Mouse (Mus musculus) limb, embryonic 13.5 days (tissue): Measurements from ENCODE around the gene Bean1. TPM values are rescaled to one million over a fixed set of nuclear protein-coding genes. Genes with fewer than 3 reads are reported as not detected.
"Not testable (repeated sequence)": the region's sequence is repeated elsewhere in the genome, so short reads cannot be mapped to it uniquely, and the experiment has no call there.

Experiments used
- ATAC-seq: fragments of 200-750 bp; cut with Nextera tagmentation; 2 replicates; pipeline ENCODE4 v1.8.0; 2017; ENCODE audit warnings: low read depth, moderate number of reproducible peaks, moderate TSS enrichment; ENCODE audit not compliant: low FRiP score
- H3K27ac ChIP-seq: fragments of 300-500 bp; sonication (generic); 2 replicates; pipeline ENCODE4 v1.5.1; 2015; ENCODE audit warnings: inconsistent platforms, mild to moderate bottlenecking, moderate library complexity
- H3K27me3 ChIP-seq: fragments of 300-500 bp; sonication (generic); 2 replicates; pipeline ENCODE4 v1.6.1; 2015; ENCODE audit warnings: mild to moderate bottlenecking, inconsistent platforms
- H3K36me3 ChIP-seq: fragments of 300-500 bp; sonication (generic); 2 replicates; pipeline ENCODE4 v1.6.1; 2015; ENCODE audit warnings: inconsistent platforms, mild to moderate bottlenecking, moderate library complexity
- H3K4me1 ChIP-seq: fragments of 300-500 bp; sonication (generic); 2 replicates; pipeline ENCODE4 v1.6.1; 2015; ENCODE audit warnings: inconsistent platforms
- H3K4me2 ChIP-seq: fragments of 300-500 bp; sonication (generic); replicated peaks from 2 replicates; pipeline ENCODE4 v1.6.1; 2015; ENCODE audit warnings: inconsistent platforms, mild to moderate bottlenecking, moderate library complexity
- H3K4me3 ChIP-seq: fragments of 300-500 bp; sonication (generic); 2 replicates; pipeline ENCODE4 v1.5.1; 2015; ENCODE audit warnings: moderate library complexity, mild to moderate bottlenecking, inconsistent platforms
- H3K9ac ChIP-seq: fragments of 300-500 bp; sonication (generic); 2 replicates; pipeline ENCODE4 v1.6.1; 2015; ENCODE audit warnings: mild to moderate bottlenecking, inconsistent platforms
- H3K9me3 ChIP-seq: fragments of 300-500 bp; sonication (generic); 2 replicates; pipeline ENCODE4 v1.6.1; 2016; ENCODE audit warnings: inconsistent platforms
- WGBS: fragments of 180-500 bp; shearing (Covaris S2); methylation state at CpG from one replicate; pipeline ENCODE4 v1.1.7; 2015; 5-methylcytosine and 5-hydroxymethylcytosine counted together
- polyA plus RNA-seq: library from polyadenylated mRNA; unstranded; fragments of >200 nt; fragmentation: Nextera tagmentation; extraction: Ambion mirVana; gene quantifications from 2 replicates; pipeline ENCODE4 v1.2.1, GENCODE M21; 2015

Bean1 gene
- polyA plus RNA-seq, 1 experiment from 2014 or later = 0.95 TPM

- Histone ChIP-seq H3K4me3 (no peak overlapping the region), H3K4me2 (no peak overlapping the region), H3K27ac (no peak overlapping the region), H3K36me3 (peaks cover 3% of the 10 kb centered on the region; the same call in 1 of the 2 replicates), H3K9ac (no peak overlapping the region), H3K27me3 (no peaks in the 10 kb centered on the region), H3K9me3 (no peaks in the 10 kb centered on the region), H3K4me1 (peaks cover 23% of the 10 kb centered on the region)
- no peak for ATAC-seq
- 85% methylated on average over 7 of the region's 7 CpGs for WGBS
Measured at GRCm38 (mm10) chr8:104249442-104249996, 79.3 kb downstream of the Bean1 start.

GRCm38 (mm10) chr8:104250439-104251367 is 80.5 kb downstream of the Bean1 start, which contains the start of gene Cklf:
TSS of gene Cklf (plus strand) at chr8:104250861.
- H3K36me3 ChIP-seq = peaks cover 3% of the 10 kb centered on the region; the same call in 1 of the 2 replicates
- H3K4me3 ChIP-seq = peak within 1 kb of the TSS; percentile 70
- peak within 1 kb of the TSS; percentile 77 for H3K9ac ChIP-seq
- peak within 1 kb of the TSS; percentile 79 for H3K4me2 ChIP-seq
- H3K9me3 ChIP-seq = no peaks in the 10 kb centered on the region
- 4% methylated on average over 41 of the region's 41 CpGs for WGBS
- ATAC-seq = peak; percentile 85
- peaks cover 23% of the 10 kb centered on the region for H3K4me1 ChIP-seq
- H3K27ac ChIP-seq = peak within 1 kb of the TSS; percentile 93
- no peaks in the 10 kb centered on the region for H3K27me3 ChIP-seq

GRCm38 (mm10) chr8:104251461-104251860 is 81.2 kb downstream of the Bean1 start:
- Histone ChIP-seq H3K27ac (peak overlapping the region; percentile 93), H3K4me3 (peak overlapping the region; percentile 70), H3K36me3 (no peaks in the 10 kb centered on the region), H3K4me2 (peak overlapping the region; percentile 79), H3K4me1 (peaks cover 23% of the 10 kb centered on the region), H3K27me3 (no peaks in the 10 kb centered on the region), H3K9ac (peak overlapping the region; percentile 77), H3K9me3 (no peaks in the 10 kb centered on the region)
- under 1% methylated on average over 7 of the region's 7 CpGs for WGBS
- ATAC-seq = no peak

- H3K4me2 ChIP-seq = no peak overlapping the region
- no peaks in the 10 kb centered on the region for H3K9me3 ChIP-seq
- H3K9ac ChIP-seq = no peak overlapping the region
- ATAC-seq = no peak
- no peak overlapping the region for H3K27ac ChIP-seq
- no peaks in the 10 kb centered on the region for H3K27me3 ChIP-seq
- 87% methylated on average over 3 of the region's 3 CpGs for WGBS
- H3K4me3 ChIP-seq = no peak overlapping the region
- peaks cover 11% of the 10 kb centered on the region for H3K36me3 ChIP-seq
- H3K4me1 ChIP-seq = peaks cover 9% of the 10 kb centered on the region
Measured at GRCm38 (mm10) chr8:104253016-104253415, 82.8 kb downstream of the Bean1 start.

GRCm38 (mm10) chr8:104261802-104262201 is 91.6 kb downstream of the Bean1 start:
- not testable (repeated sequence) for H3K9me3 ChIP-seq, H3K4me2 ChIP-seq, H3K4me3 ChIP-seq, ATAC-seq, H3K9ac ChIP-seq, H3K27ac ChIP-seq, H3K27me3 ChIP-seq, H3K4me1 ChIP-seq
- 97% methylated on average over 5 of the region's 5 CpGs for whole genome bisulfite sequencing
- H3K36me3 ChIP-seq = peaks cover 55% of the 10 kb centered on the region

GRCm38 (mm10) chr8:104264271-104264935 is 94.2 kb downstream of the Bean1 start:
- H3K36me3 ChIP-seq = peaks cover 30% of the 10 kb centered on the region
- ATAC-seq, H3K4me1 ChIP-seq, H3K27me3 ChIP-seq, H3K27ac ChIP-seq, H3K9me3 ChIP-seq, H3K9ac ChIP-seq, H3K4me2 ChIP-seq, H3K4me3 ChIP-seq: not testable (repeated sequence)
- 96% methylated on average over 22 of the region's 22 CpGs for WGBS

GRCm38 (mm10) chr8:104268368-104268767 is 98.1 kb downstream of the Bean1 start:
- Histone ChIP-seq H3K36me3 (peaks cover 16% of the 10 kb centered on the region), H3K4me3 (no peak overlapping the region), H3K27ac (no peak overlapping the region), H3K9ac (no peak overlapping the region), H3K4me1 (no peaks in the 10 kb centered on the region), H3K4me2 (no peak overlapping the region), H3K9me3 (no peaks in the 10 kb centered on the region), H3K27me3 (no peaks in the 10 kb centered on the region)
- no peak for ATAC-seq

Other genes with a start within 250 kb of the Bean1 start
- gene Cdh5, start 68.8 kb upstream of the Bean1 start, polyA plus RNA-seq = 25.5 and 26.4 TPM in 2 replicates
- 19.4 and 20.7 TPM in 2 replicates for gene Tk2, start 78.1 kb downstream of the Bean1 start, polyA plus RNA-seq
- 49.0 and 54.0 TPM in 2 replicates for gene Cklf, start 80.4 kb downstream of the Bean1 start, polyA plus RNA-seq
- gene Cmtm2a, start 122.7 kb downstream of the Bean1 start, polyA plus RNA-seq = not detected in 2 replicates
- not detected in 2 replicates for gene Gm45711, start 139.6 kb downstream of the Bean1 start, polyA plus RNA-seq
- gene Cmtm1, start 139.7 kb downstream of the Bean1 start, polyA plus RNA-seq = not detected in 2 replicates
- not detected in 2 replicates for gene Gm11020, start 151.1 kb downstream of the Bean1 start, polyA plus RNA-seq
- not detected in 2 replicates for gene Cmtm2b, start 151.8 kb downstream of the Bean1 start, polyA plus RNA-seq
- gene Cmtm3, start 169.0 kb downstream of the Bean1 start, polyA plus RNA-seq = 158 and 159 TPM in 2 replicates
- 2.8 and 3.0 TPM in 2 replicates for gene Cmtm4, start 225.4 kb downstream of the Bean1 start, polyA plus RNA-seq